ENCODE assay signal across 8 mouse cellular contexts in the genomic region with DNA sequence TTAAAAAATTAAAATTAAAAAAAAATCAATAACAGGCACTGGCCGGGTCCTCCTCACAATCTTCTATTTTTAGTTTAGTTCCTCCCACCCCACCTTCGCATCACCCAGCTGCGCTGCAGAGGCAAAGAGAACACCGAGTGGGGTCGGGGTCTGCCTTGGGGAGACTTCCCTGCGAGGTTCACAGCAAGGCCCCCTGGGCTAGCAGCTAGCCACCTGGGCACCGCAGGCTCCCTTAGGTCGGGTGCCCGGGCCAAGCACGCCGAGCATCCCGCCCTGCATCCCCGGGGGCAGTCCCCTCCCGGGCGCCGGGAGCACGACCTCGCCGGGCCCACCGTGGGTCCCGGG. TPM values are rescaled to one million over a fixed set of nuclear protein-coding genes. Genes with fewer than 3 reads are reported as not detected.
DNase-seq lines count a peak whose midpoint lies in the region; ATAC-seq and TF ChIP-seq lines count a peak whose summit lies in the region.

No protein-coding gene starts in this region.

- TF ChIP-seq CTCF in thymus, adult 2 months (IDR thresholded peaks at IDR 0.05; ENCODE audit: borderline replicate concordance, control insufficient read depth, extremely low read depth, insufficient read depth, low read length, poor library complexity), result no peak

- no peaks in the 10 kb centered on the region for H3K36me3 ChIP-seq in heart, embryonic 13.5 days
- H3K36me3 ChIP-seq in thymus, adult 2 months (ENCODE audit: control insufficient read depth, insufficient read depth, low read length), result no peaks in the 10 kb centered on the region
- 0 out of 2 replicates have a peak, but pooled peaks cover 2% of the 10 kb centered on the region for H3K36me3 ChIP-seq in hindbrain, embryonic 16.5 days (ENCODE audit: control insufficient read depth, insufficient read depth, low read length)
- no peaks in the 10 kb centered on the region for H3K36me3 ChIP-seq in myocyte (ENCODE audit: control insufficient read depth, insufficient read depth)

- WGBS in heart, embryonic 13.5 days, result under 1% methylated on average over 21 of the region's 21 CpGs
- WGBS in thymus, adult 2 months, result under 1% methylated on average over 21 of the region's 21 CpGs
- WGBS in hindbrain, embryonic 16.5 days, result under 1% methylated on average over 18 of the region's 21 CpGs

- no peaks in the 10 kb centered on the region for H3K79me2 ChIP-seq in myocyte (ENCODE audit: control insufficient read depth, insufficient read depth)

- no peak for TF ChIP-seq POLR2A in thymus, adult 2 months (IDR thresholded peaks at IDR 0.05; ENCODE audit: control insufficient read depth, extremely low read depth, insufficient read depth, low read length, poor library complexity)
- no peak for TF ChIP-seq POLR2A in myocyte (IDR thresholded peaks at IDR 0.05; ENCODE audit: insufficient read length, low read depth)

- peak overlapping the region; percentile 19 for H3ac ChIP-seq in myocyte (ENCODE audit: control insufficient read depth, insufficient read length)

- no peaks in the 10 kb centered on the region for H3K9me3 ChIP-seq in heart, embryonic 13.5 days
- H3K9me3 ChIP-seq in hindbrain, embryonic 16.5 days (ENCODE audit: control insufficient read depth, low read length), result no peaks in the 10 kb centered on the region

- H3K27ac ChIP-seq in heart, embryonic 13.5 days (replicated peaks), result peak overlapping the region; percentile 88
- H3K27ac ChIP-seq in thymus, adult 2 months (ENCODE audit: control insufficient read depth, insufficient read depth, low read length), result no peak overlapping the region
- H3K27ac ChIP-seq in hindbrain, embryonic 16.5 days (ENCODE audit: low read depth, low read length), result peak overlapping the region; percentile 93

- intact Hi-C loops in left cerebral cortex, postnatal 4 days (cut with DNase I), result no loop called here

- H3K27me3 ChIP-seq in heart, embryonic 13.5 days (replicated peaks), result no peaks in the 10 kb centered on the region
- H3K27me3 ChIP-seq in thymus, adult 2 months (ENCODE audit: control insufficient read depth, insufficient read depth, low read length), result no peaks in the 10 kb centered on the region
- H3K27me3 ChIP-seq in hindbrain, embryonic 16.5 days (replicated peaks; ENCODE audit: control insufficient read depth, insufficient read depth, low read length), result no peaks in the 10 kb centered on the region
- H3K27me3 ChIP-seq in myocyte (ENCODE audit: control insufficient read depth, insufficient read depth, insufficient read length), result peaks cover 1% of the 10 kb centered on the region

- H3K9ac ChIP-seq in heart, embryonic 13.5 days, result peak overlapping the region; percentile 92
- H3K9ac ChIP-seq in hindbrain, embryonic 16.5 days (ENCODE audit: low read depth, low read length), result peak overlapping the region; percentile 95

- H3K4me3 ChIP-seq in heart, embryonic 13.5 days, result peak overlapping the region; percentile 86
- peak overlapping the region; percentile 70 for H3K4me3 ChIP-seq in thymus, adult 2 months (ENCODE audit: control insufficient read depth, insufficient read depth, low read length)
- H3K4me3 ChIP-seq in hindbrain, embryonic 16.5 days (ENCODE audit: low read length), result peak overlapping the region; percentile 95
- H3K4me3 ChIP-seq in myocyte, result peak overlapping the region; percentile 19

- DNase-seq in heart, adult 11 months, result no peak
- no peak for DNase-seq in thymus, adult 2 months
- DNase-seq in thymus, postnatal 25 days, result no peak
- DNase-seq in adrenal gland, adult 18-20 months (ENCODE audit: low spot score in 2 of 2), result no peak
- DNase-seq in left cerebral cortex, postnatal 4 days, result no peak

- peaks cover 46% of the 10 kb centered on the region for H3K4me1 ChIP-seq in heart, embryonic 13.5 days
- H3K4me1 ChIP-seq in thymus, adult 2 months (replicated peaks; ENCODE audit: control insufficient read depth, insufficient read depth, low read length), result peaks cover 7% of the 10 kb centered on the region
- peaks cover 31% of the 10 kb centered on the region for H3K4me1 ChIP-seq in hindbrain, embryonic 16.5 days (ENCODE audit: control insufficient read depth, insufficient read depth, low read depth, low read length)

- ATAC-seq in heart, embryonic 13.5 days (ENCODE audit: extremely low read depth, insufficient number of reproducible peaks, low FRiP score, low TSS enrichment), result no peak
- peak; percentile 23 for ATAC-seq in hindbrain, embryonic 16.5 days

- peak overlapping the region; percentile 90 for H3K4me2 ChIP-seq in heart, embryonic 13.5 days
- peak overlapping the region; percentile 95 for H3K4me2 ChIP-seq in hindbrain, embryonic 16.5 days (ENCODE audit: low read length)
- peak overlapping the region; percentile 86 for H3K4me2 ChIP-seq in myocyte (ENCODE audit: low read depth)

TF ChIP-seq in myocyte, 11 proteins besides CTCF, POLR2A, EP300 and RAD21:
- no peak for TF ChIP-seq POLR2AphosphoS2 (IDR thresholded peaks at IDR 0.05; ENCODE audit: insufficient read length, low read depth)
- no peak for TF ChIP-seq SRF (IDR thresholded peaks at IDR 0.05; ENCODE audit: control insufficient read depth, insufficient read length, low read depth)
- no peak for TF ChIP-seq MYOD1 (IDR thresholded peaks at IDR 0.05; ENCODE audit: control insufficient read depth in 1 of 3, insufficient read length in 2 of 3, low read depth in 2 of 3)
- no peak for TF ChIP-seq TCF12 (IDR thresholded peaks at IDR 0.05; ENCODE audit: insufficient read depth, poor library complexity, severe bottlenecking)
- TF ChIP-seq MAX (IDR thresholded peaks at IDR 0.05; ENCODE audit: low read depth), result no peak
- TF ChIP-seq E2F4 (IDR thresholded peaks at IDR 0.05; ENCODE audit: insufficient read depth), result no peak
- no peak for TF ChIP-seq CEBPB (IDR thresholded peaks at IDR 0.05; ENCODE audit: insufficient read depth, poor library complexity, severe bottlenecking)
- TF ChIP-seq MYOG (IDR thresholded peaks at IDR 0.05; ENCODE audit: control insufficient read depth in 1 of 3, insufficient read depth in 1 of 3, insufficient read length in 2 of 3, low read depth in 2 of 3), result no peak
- no peak for TF ChIP-seq USF1 (IDR thresholded peaks at IDR 0.05; ENCODE audit: low read depth)
- no peak for TF ChIP-seq REST (IDR thresholded peaks at IDR 0.05; ENCODE audit: insufficient read depth, insufficient read length)
- TF ChIP-seq TCF3 (IDR thresholded peaks at IDR 0.05; ENCODE audit: insufficient read length, low read depth), result no peak

RNA-seq across cellular contexts. Expression of a gene that starts 15.1 kb away (rescaled TPM):
- 6.2 and 8.3 TPM in 2 replicates for polyA plus RNA-seq in heart, embryonic 13.5 days (2015; fragmentation: Nextera tagmentation; extraction: Ambion mirVana)
- polyA plus RNA-seq in thymus, adult 2 months (2012; rRNA removed), result 6.1 and 6.3 TPM in 2 replicates
- 9.0 and 9.4 TPM in 2 replicates for polyA plus RNA-seq in hindbrain, embryonic 16.5 days (2015; fragmentation: Nextera tagmentation; extraction: Ambion mirVana)
- 0.61 TPM for polyA plus RNA-seq in myocyte (2012; fragmentation: generic; extraction: Trizol)
- total RNA-seq in adrenal gland, adult 18-20 months (2021), result 1 to 10 TPM; 6.7 to 7.5 TPM
- 10 to 100 TPM; 23.0 to 25.8 TPM for total RNA-seq in left cerebral cortex, postnatal 4 days (2021)

Comparison
In these comparisons a context has a peak if more than half of its experiments do, and no peak if none do; other contexts are left out.
1. H3K4me3 ChIP-seq: peak in every context shown above with its lines; median percentile 95 in hindbrain, embryonic 16.5 days; 86 in heart, embryonic 13.5 days; 70 in thymus, adult 2 months; 19 in myocyte.